Mouse (Mus musculus) embryonic fibroblast, embryonic 13.5 days (primary cell): ENCODE data around the gene Prkaa1.

ENCODE experiments used
- CTCF ChIP-seq: IDR thresholded peaks from 2 replicates; pipeline ENCODE4 v1.5.1; 2011; ENCODE audit warnings: mild to moderate bottlenecking, control low read depth, low read length, moderate library complexity, borderline replicate concordance; ENCODE audit not compliant: insufficient read depth
- POLR2A ChIP-seq: IDR thresholded peaks from 2 replicates; pipeline ENCODE4 v1.6.1; 2011; ENCODE audit warnings: low read depth, mild to moderate bottlenecking, control low read depth, low read length, moderate library complexity

- TF ChIP-seq CTCF (no peak), POLR2A (no peak)
These were observed 53.0 kb downstream of the Prkaa1 start for GRCm38 (mm10) chr15:5196691-5197090.
